Mouse (Mus musculus) monocyte, adult 2 months (primary cell): ENCODE measurements around the gene Galnt4.

ENCODE experiments used
- DNase-seq, 2 experiments: peaks; one replicate each; pipeline ENCODE4 v3.0.0; 2022; ENCODE audit warnings: low spot score in 2 of 2, low read depth in 1 of 2

Gene Galnt4

GRCm38 (mm10) chr10:99107964-99108363 is at the start of gene Galnt4:
Gene Galnt4 (plus strand): TSS chr10:99108159.
- peak; percentile 78 to 80 for DNase-seq

GRCm38 (mm10) chr10:99060588-99060987 is 47.4 kb upstream of the Galnt4 start:
- DNase-seq: no peak

GRCm38 (mm10) chr10:99061418-99061817 is 46.5 kb upstream of the Galnt4 start:
- no peak for DNase-seq

- no peak for DNase-seq
Measured at GRCm38 (mm10) chr10:99062546-99062945, 45.4 kb upstream of the Galnt4 start.

GRCm38 (mm10) chr10:99076113-99076895 is 31.7 kb upstream of the Galnt4 start:
- DNase-seq: no peak

GRCm38 (mm10) chr10:99078621-99079020 is 29.3 kb upstream of the Galnt4 start:
- DNase-seq: no peak

GRCm38 (mm10) chr10:99081569-99081990 is 26.4 kb upstream of the Galnt4 start:
- no peak for DNase-seq

- no peak for DNase-seq
Measured at GRCm38 (mm10) chr10:99083431-99084003, 24.4 kb upstream of the Galnt4 start.

- peak in 1 of 2 experiments; percentile 41 for DNase-seq
Measured at GRCm38 (mm10) chr10:99084397-99085239, 23.3 kb upstream of the Galnt4 start.

- DNase-seq: no peak
Measured at GRCm38 (mm10) chr10:99085240-99085587, 22.7 kb upstream of the Galnt4 start.

- DNase-seq: no peak
Measured at GRCm38 (mm10) chr10:99086029-99086428, 21.9 kb upstream of the Galnt4 start.

- DNase-seq: no peak
Measured at GRCm38 (mm10) chr10:99089906-99090305, 18.1 kb upstream of the Galnt4 start.

GRCm38 (mm10) chr10:99093364-99093763 is 14.6 kb upstream of the Galnt4 start:
- DNase-seq: no peak

GRCm38 (mm10) chr10:99095114-99095513 is 12.8 kb upstream of the Galnt4 start:
- DNase-seq: no peak

GRCm38 (mm10) chr10:99097374-99097773 is 10.6 kb upstream of the Galnt4 start:
- no peak for DNase-seq

GRCm38 (mm10) chr10:99105522-99105921 is 2.4 kb upstream of the Galnt4 start:
- DNase-seq: no peak

GRCm38 (mm10) chr10:99106311-99106702 is 1.7 kb upstream of the Galnt4 start:
- DNase-seq: no peak

GRCm38 (mm10) chr10:99106703-99107631 is 992 bp upstream of the Galnt4 start, which contains the start of gene Poc1b:
Gene Poc1b (plus strand): TSS chr10:99107036.
- peak in 1 of 2 experiments; percentile 48 for DNase-seq

GRCm38 (mm10) chr10:99108431-99108982 is 548 bp downstream of the Galnt4 start:
- DNase-seq: no peak

GRCm38 (mm10) chr10:99113533-99113932 is 5.6 kb downstream of the Galnt4 start:
- DNase-seq: no peak
